Mouse (Mus musculus): ENCODE results near the gene Ppia.

GRCm38 (mm10) chr11:6445951-6446350 is 30.7 kb downstream of the Ppia start:
- no peak for TF ChIP-seq CTCF (IDR thresholded peaks at IDR 0.05; ENCODE audit: extremely low read depth, insufficient read depth, insufficient read length, insufficient replicate concordance)
- no peak for TF ChIP-seq POLR2A (IDR thresholded peaks at IDR 0.05; ENCODE audit: low read depth, low read length)
